Mouse (Mus musculus): Measurements from ENCODE around the gene Rgsl1.

- TF ChIP-seq CTCF (IDR thresholded peaks at IDR 0.05; ENCODE audit: extremely low read depth, insufficient read depth, low read length) (no peak), POLR2A (IDR thresholded peaks at IDR 0.05; ENCODE audit: extremely low read depth, insufficient read depth, low read length) (no peak)
Observed at GRCm38 (mm10) chr1:153874045-153874444, 30.1 kb upstream of the Rgsl1 start, which contains the start of gene Teddm1b.

All from cortical plate, adult 2 months (tissue).